Mouse (Mus musculus) heart, postnatal 0 days (tissue): ENCODE measurements around the gene Il2ra.

Experiments
- CTCF ChIP-seq: IDR thresholded peaks from 2 replicates; pipeline ENCODE4 v1.5.1; 2016; ENCODE audit warnings: antibody characterized with exemption, control low read depth, low read depth
- EP300 ChIP-seq: IDR thresholded peaks from 2 replicates; pipeline ENCODE4 v1.6.1; 2016; ENCODE audit warnings: antibody characterized with exemption, low read depth

- TF ChIP-seq CTCF (no peak), EP300 (no peak)
Measured at GRCm38 (mm10) chr2:11682712-11683111, 40.1 kb downstream of the Il2ra start.
